Mouse (Mus musculus) forebrain, embryonic 11.5 days (tissue): ENCODE measurements around the gene Pdf. TPM values are rescaled to one million over a fixed set of nuclear protein-coding genes. Genes with fewer than 3 reads are reported as not detected.
A peak's percentile ranks its signal among the peaks of the same experiment; 100 is the strongest.

Experiments
- ATAC-seq: fragments of 200-750 bp; cut with Nextera tagmentation; replicated peaks from 2 replicates; pipeline ENCODE4 v1.8.0; 2017; ENCODE audit warnings: moderate TSS enrichment; ENCODE audit not compliant: low FRiP score
- DNase-seq: peaks from one replicate; pipeline ENCODE4 v3.0.0-alpha.2; 2017; ENCODE audit warnings: low spot score
- H3K27ac ChIP-seq: fragments of 300-500 bp; sonication (generic); 2 replicates; pipeline ENCODE4 v1.5.1; 2014; ENCODE audit warnings: low read depth, low read length
- H3K27me3 ChIP-seq: fragments of 300-500 bp; sonication (generic); 2 replicates; pipeline ENCODE4 v1.6.1; 2014; ENCODE audit warnings: mild to moderate bottlenecking, low read length, mixed read lengths; ENCODE audit not compliant: control insufficient read depth, insufficient read depth
- H3K36me3 ChIP-seq: fragments of 300-500 bp; sonication (generic); 2 replicates; pipeline ENCODE4 v1.6.1; 2014; ENCODE audit warnings: mild to moderate bottlenecking, low read length, moderate library complexity, mixed read lengths; ENCODE audit not compliant: control insufficient read depth, insufficient read depth
- H3K4me1 ChIP-seq: fragments of 300-500 bp; sonication (generic); replicated peaks from 2 replicates; pipeline ENCODE4 v1.6.1; 2014; ENCODE audit warnings: low read length, mixed read lengths; ENCODE audit not compliant: control insufficient read depth, insufficient read depth
- H3K4me2 ChIP-seq: fragments of 300-500 bp; sonication (generic); 2 replicates; pipeline ENCODE4 v1.6.1; 2014; ENCODE audit warnings: low read depth, mild to moderate bottlenecking, low read length, moderate library complexity, mixed read lengths; ENCODE audit not compliant: severe bottlenecking
- H3K4me3 ChIP-seq: fragments of 300-500 bp; sonication (generic); 2 replicates; pipeline ENCODE4 v1.5.1; 2014; ENCODE audit warnings: low read depth, low read length
- H3K9ac ChIP-seq: fragments of 300-500 bp; sonication (generic); 2 replicates; pipeline ENCODE4 v1.6.1; 2014; ENCODE audit warnings: low read length
- H3K9me3 ChIP-seq: fragments of 300-500 bp; sonication (generic); 2 replicates; pipeline ENCODE4 v1.6.1; 2016; ENCODE audit warnings: low read length, mixed read lengths; ENCODE audit not compliant: control insufficient read depth
- WGBS: fragments of 180-500 bp; shearing (Covaris S2); extraction: QIAGEN DNeasy Blood & Tissue Kit; methylation state at CpG from one replicate; pipeline ENCODE4 v1.1.7; 2014; 5-methylcytosine and 5-hydroxymethylcytosine counted together
- polyA plus RNA-seq: library from polyadenylated mRNA; unstranded; fragments of >200 nt; fragmentation: Nextera tagmentation; extraction: Ambion mirVana; gene quantifications from 2 replicates; pipeline ENCODE4 v1.2.1, GENCODE M21; 2014

Gene Pdf
- polyA plus RNA-seq, 1 experiment from 2014 or later: 48.3 TPM

- WGBS: 5% methylated on average over 66 of the region's 66 CpGs
- H3K4me2 ChIP-seq: peak within 1 kb of the TSS; percentile 94
Observed at GRCm38 (mm10) chr8:107030650-107031576, 17.5 kb downstream of the Pdf start, which contains the start of gene Vps4a. Vps4a (plus strand) TSS chr8:107031222.

DNA sequence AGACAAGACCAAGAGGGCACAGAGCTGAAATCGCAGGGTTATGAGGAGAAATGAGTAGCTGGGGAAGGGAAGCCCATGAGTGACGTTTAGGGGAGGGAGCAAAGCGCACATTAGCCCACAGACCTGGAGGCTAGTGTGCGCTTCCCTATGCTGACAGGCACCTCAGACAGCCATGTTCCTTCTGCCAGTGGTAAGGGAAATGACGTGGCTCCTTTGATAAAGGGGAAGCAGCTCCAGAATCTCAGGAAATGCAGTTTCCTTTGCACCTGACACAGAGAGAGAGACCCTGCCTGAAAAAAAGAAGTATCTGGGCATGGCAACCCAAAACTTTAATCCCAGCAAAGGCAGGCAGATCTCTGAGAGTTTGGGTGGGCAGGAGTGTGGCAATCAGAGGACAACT, 18.4 kb downstream of the Pdf start:
- no peak overlapping the region for H3K4me2 ChIP-seq
- no peaks in the 10 kb centered on the region for H3K27me3 ChIP-seq
- ATAC-seq (no peak), DNase-seq (no peak)
- H3K9ac ChIP-seq: no peak overlapping the region
- no peak overlapping the region for H3K27ac ChIP-seq
- no peaks in the 10 kb centered on the region for H3K36me3 ChIP-seq
- H3K4me1 ChIP-seq: peaks cover 6% of the 10 kb centered on the region; the same call in 1 of the 2 replicates
- H3K4me3 ChIP-seq: no peak overlapping the region
- H3K9me3 ChIP-seq: no peaks in the 10 kb centered on the region
- WGBS: 78% methylated on average over 5 of the region's 5 CpGs

More at GRCm38 (mm10) chr8:107030650-107031576, 17.5 kb downstream of the Pdf start, which contains the start of gene Vps4a:
- no peaks in the 10 kb centered on the region for H3K27me3 ChIP-seq
- ATAC-seq: peak; percentile 95
- H3K9me3 ChIP-seq: no peaks in the 10 kb centered on the region
- H3K27ac ChIP-seq: no peak within 1 kb of the TSS
- peak; percentile 99 for DNase-seq
- H3K9ac ChIP-seq: peak within 1 kb of the TSS; percentile 95
- peaks cover 6% of the 10 kb centered on the region; the same call in 1 of the 2 replicates for H3K4me1 ChIP-seq
- no peaks in the 10 kb centered on the region for H3K36me3 ChIP-seq
- H3K4me3 ChIP-seq: peak within 1 kb of the TSS; percentile 98

- no peaks in the 10 kb centered on the region for H3K27me3 ChIP-seq
- H3K4me1 ChIP-seq: peaks cover 6% of the 10 kb centered on the region; the same call in 1 of the 2 replicates
- no peaks in the 10 kb centered on the region for H3K36me3 ChIP-seq
- H3K9ac ChIP-seq: no peak overlapping the region
- no peak overlapping the region for H3K4me3 ChIP-seq
- no peak overlapping the region for H3K27ac ChIP-seq
- DNase-seq: no peak
- no peaks in the 10 kb centered on the region for H3K9me3 ChIP-seq
- 79% methylated on average over 3 of the region's 3 CpGs for WGBS
- H3K4me2 ChIP-seq: no peak overlapping the region
- ATAC-seq: no peak
Observed at GRCm38 (mm10) chr8:107029310-107029709, 19.1 kb downstream of the Pdf start.

GRCm38 (mm10) chr8:107023479-107023878, 24.9 kb downstream of the Pdf start:
- no peak overlapping the region for H3K4me3 ChIP-seq
- H3K27ac ChIP-seq: no peak overlapping the region
- no peak for DNase-seq
- WGBS: 95% methylated on average over 8 of the region's 8 CpGs
- no peak overlapping the region for H3K9ac ChIP-seq
- no peak for ATAC-seq
- H3K36me3 ChIP-seq: no peaks in the 10 kb centered on the region
- H3K4me1 ChIP-seq: no peaks in the 10 kb centered on the region
- H3K9me3 ChIP-seq: no peaks in the 10 kb centered on the region
- H3K4me2 ChIP-seq: no peak overlapping the region
- no peaks in the 10 kb centered on the region for H3K27me3 ChIP-seq

GRCm38 (mm10) chr8:107014915-107015314, 33.5 kb downstream of the Pdf start:
- H3K9me3 ChIP-seq: no peaks in the 10 kb centered on the region
- ATAC-seq (no peak), DNase-seq (no peak)
- H3K27ac ChIP-seq: no peak overlapping the region
- H3K9ac ChIP-seq: no peak overlapping the region
- H3K36me3 ChIP-seq: no peaks in the 10 kb centered on the region; the same call in 1 of the 2 replicates
- H3K4me3 ChIP-seq: no peak overlapping the region
- no peaks in the 10 kb centered on the region for H3K27me3 ChIP-seq
- no peaks in the 10 kb centered on the region for H3K4me1 ChIP-seq
- H3K4me2 ChIP-seq: no peak overlapping the region
- WGBS: 83% methylated on average over 1 of the region's 1 CpGs

GRCm38 (mm10) chr8:107012666-107013065, 35.7 kb downstream of the Pdf start:
- 85% methylated on average over 2 of the region's 2 CpGs for WGBS
- Histone ChIP-seq H3K27me3 (no peaks in the 10 kb centered on the region), H3K9me3 (no peaks in the 10 kb centered on the region), H3K27ac (no peak overlapping the region), H3K4me1 (no peaks in the 10 kb centered on the region), H3K4me3 (no peak overlapping the region), H3K4me2 (no peak overlapping the region), H3K36me3 (no peaks in the 10 kb centered on the region; the same call in 1 of the 2 replicates), H3K9ac (no peak overlapping the region)
- DNase-seq (no peak), ATAC-seq (no peak)

DNA sequence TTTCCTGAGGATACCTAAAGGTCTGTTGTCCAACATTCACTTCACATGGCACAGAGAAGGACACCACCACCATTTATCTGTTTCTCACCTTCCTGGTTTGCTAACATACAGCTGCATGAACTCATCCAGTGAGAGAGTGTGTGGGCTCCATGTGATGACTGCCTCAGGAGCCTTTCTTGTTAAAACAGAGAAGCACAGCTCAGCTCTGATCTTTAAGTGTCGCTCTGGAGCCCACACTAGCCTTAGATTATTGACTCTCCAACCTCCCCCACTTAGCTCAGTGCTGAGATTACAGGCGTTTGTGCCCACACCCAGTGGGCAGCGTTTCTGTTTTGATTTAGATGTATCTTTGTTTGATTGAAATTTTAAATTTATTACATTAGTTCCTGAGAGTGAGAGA, 40.6 kb downstream of the Pdf start:
- Histone ChIP-seq H3K4me2 (no peak overlapping the region), H3K36me3 (no peaks in the 10 kb centered on the region; the same call in 1 of the 2 replicates), H3K9ac (no peak overlapping the region), H3K4me1 (no peaks in the 10 kb centered on the region), H3K27ac (no peak overlapping the region), H3K4me3 (no peak overlapping the region), H3K9me3 (no peaks in the 10 kb centered on the region), H3K27me3 (no peaks in the 10 kb centered on the region)
- no peak for DNase-seq
- ATAC-seq: no peak
- 86% methylated on average over 3 of the region's 3 CpGs for WGBS

DNA sequence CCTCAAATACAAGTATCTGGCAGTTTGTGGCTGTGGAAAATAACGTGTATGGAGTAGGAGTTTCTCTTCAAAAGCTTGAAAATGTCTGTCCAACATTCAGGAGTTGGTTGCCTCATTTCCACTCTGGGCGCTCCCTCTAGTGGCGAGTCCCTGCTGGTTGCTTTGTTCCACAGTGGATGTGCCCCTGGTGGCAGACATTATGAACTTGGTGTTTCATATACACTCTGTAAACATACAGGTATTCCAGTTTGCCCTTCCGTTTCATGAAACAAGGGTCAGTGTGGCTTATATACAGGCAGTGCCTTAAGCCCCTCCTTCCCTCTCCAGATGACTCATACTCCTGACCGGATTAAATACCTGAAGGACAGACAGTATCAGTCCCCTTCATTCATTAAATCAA, 45.9 kb downstream of the Pdf start:
- Histone ChIP-seq H3K27ac (no peak overlapping the region), H3K4me1 (no peaks in the 10 kb centered on the region), H3K27me3 (no peaks in the 10 kb centered on the region), H3K9me3 (no peaks in the 10 kb centered on the region), H3K4me3 (no peak overlapping the region), H3K4me2 (no peak overlapping the region), H3K9ac (no peak overlapping the region), H3K36me3 (no peaks in the 10 kb centered on the region)
- DNase-seq: peak; percentile 90
- 50% methylated on average over 5 of the region's 5 CpGs for WGBS
- ATAC-seq: no peak; the same call in 1 of the 2 replicates
